Mouse (Mus musculus): ENCODE results near the gene Tbx2.

DNA sequence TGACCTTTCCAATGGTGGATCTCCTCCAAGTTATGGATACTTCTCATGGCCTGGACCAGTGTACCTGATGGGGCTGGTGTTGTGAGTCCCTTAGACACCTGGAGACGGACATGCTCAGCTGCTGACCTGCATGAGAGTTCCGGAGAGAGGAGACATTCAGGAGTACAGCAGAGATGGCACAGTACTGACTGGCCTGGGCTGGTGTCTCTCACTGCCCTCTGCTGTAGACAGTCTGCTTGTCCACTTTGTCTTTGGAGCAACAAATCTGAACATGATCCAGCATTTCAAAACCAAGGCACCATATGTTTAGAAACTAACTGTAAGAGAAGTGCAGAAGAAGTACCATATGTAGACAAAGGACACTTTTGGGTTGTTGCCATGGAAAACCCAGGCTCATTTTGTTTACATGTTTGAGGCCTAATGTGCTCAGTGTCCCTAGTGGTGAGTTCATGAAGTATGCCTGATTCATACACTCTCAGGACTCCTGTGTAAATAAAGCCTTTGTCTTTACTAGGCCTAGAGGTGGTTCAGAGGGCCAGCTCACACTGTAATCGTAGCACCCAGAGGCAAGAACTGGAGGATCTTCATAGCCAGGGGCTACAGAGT, 46.1 kb upstream of the Tbx2 start:
- TF ChIP-seq EP300 (IDR thresholded peaks at IDR 0.05; ENCODE audit: low read length) (no peak), KAT2A (IDR thresholded peaks at IDR 0.05; ENCODE audit: insufficient replicate concordance, low read length) (no peak), NELFE (IDR thresholded peaks at IDR 0.05; ENCODE audit: low read depth, low read length) (no peak), CTCF (conservative IDR thresholded peaks at IDR 0.05 in 1 of 2, IDR thresholded peaks at IDR 0.05 in 1 of 2; ENCODE audit: low read depth in 2 of 2, low read length in 2 of 2) (peak; percentile 33 to 51), ZC3H11A (IDR thresholded peaks at IDR 0.05; ENCODE audit: low read depth, low read length) (no peak), TBP (conservative IDR thresholded peaks at IDR 0.05; ENCODE audit: low read depth, low read length) (no peak), POLR2A (IDR thresholded peaks at IDR 0.05; ENCODE audit: low read depth, low read length) (no peak), MXI1 (IDR thresholded peaks at IDR 0.05; ENCODE audit: low read depth, low read length) (no peak), MAX (IDR thresholded peaks at IDR 0.05; ENCODE audit: low read length) (no peak), ZNF384 (IDR thresholded peaks at IDR 0.05; ENCODE audit: low read depth, low read length) (no peak)
